Mouse (Mus musculus) ES-Bruce4 (cell line): ENCODE results near the gene Cd96.

Experiments used
- CTCF ChIP-seq: IDR thresholded peaks from one replicate; pipeline ENCODE4 v1.8.1; 2011; ENCODE audit warnings: low read depth, low read length
- EP300 ChIP-seq: IDR thresholded peaks from 2 replicates; pipeline ENCODE4 v1.6.1; 2011; ENCODE audit warnings: low read depth, low read length; ENCODE audit not compliant: insufficient read depth
- POLR2A ChIP-seq: IDR thresholded peaks from one replicate; pipeline ENCODE4 v1.8.1; 2011; ENCODE audit warnings: low read length; ENCODE audit not compliant: insufficient read depth

DNA sequence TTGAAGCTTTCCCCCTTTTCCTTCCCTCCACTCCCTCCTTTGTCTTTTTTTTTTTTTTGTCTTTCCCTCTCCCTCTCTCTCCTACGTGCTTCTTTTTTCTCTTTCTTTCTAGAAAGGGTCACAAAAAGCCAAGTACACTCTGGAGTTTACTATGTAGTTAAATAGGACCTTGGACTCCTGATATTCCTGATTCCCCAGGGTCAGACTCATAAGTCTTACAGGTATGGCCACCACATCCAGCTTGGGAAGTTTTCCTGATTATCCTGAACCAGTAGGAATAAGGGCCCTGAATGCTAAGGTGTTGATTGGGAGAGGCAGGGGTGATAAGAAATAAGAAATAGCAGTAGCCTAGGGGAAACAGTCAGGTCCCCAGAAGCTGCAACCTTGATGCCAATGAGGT is 100.7 kb downstream of the Cd96 start:
- TF ChIP-seq CTCF (no peak), POLR2A (no peak), EP300 (no peak)
